Comparison of ENCODE assay signal across 1 mouse cellular context in genomic region chr3:129862592-129862991, GRCm38 (mm10).
TF ChIP-seq lines count a peak whose summit lies in the region.

No protein-coding gene starts in this region.

TF ChIP-seq in MEL, 35 proteins besides CTCF, POLR2A, EP300 and RAD21 (continued from another document):
- TF ChIP-seq USF2 (IDR thresholded peaks at IDR 0.05; ENCODE audit: borderline replicate concordance in 1 of 2, insufficient read depth in 1 of 2, low read depth in 1 of 2, low read length in 2 of 2): no peak
- TF ChIP-seq HCFC1 (IDR thresholded peaks at IDR 0.05; ENCODE audit: low read depth, low read length): no peak
